Comparison of ENCODE assay signal across 8 mouse cellular contexts in the genomic region with DNA sequence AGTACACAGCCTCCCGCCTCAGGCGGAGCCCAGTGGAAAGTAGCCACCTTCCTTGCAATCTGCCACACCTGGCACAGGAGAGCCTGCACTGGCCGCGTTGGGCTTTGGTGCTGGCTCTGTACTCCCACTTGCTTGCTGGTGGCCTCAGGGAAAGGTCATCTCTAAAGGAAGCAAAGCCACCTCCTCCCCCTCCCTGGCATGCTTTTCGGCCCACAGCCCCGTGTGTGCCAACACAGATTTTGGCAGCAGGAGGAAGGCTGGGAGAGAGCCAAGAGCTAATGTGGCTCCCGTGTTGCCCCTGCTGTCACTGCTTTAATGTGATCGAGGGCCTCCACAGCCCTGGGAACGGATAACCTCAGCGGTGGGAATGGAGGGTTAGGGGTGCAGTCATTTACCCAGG.
DNase-seq lines count a peak whose midpoint lies in the region; ATAC-seq and TF ChIP-seq lines count a peak whose summit lies in the region.

No protein-coding gene starts in this region.

- no peak for ATAC-seq in midbrain, embryonic 11.5 days (ENCODE audit: low FRiP score)
- ATAC-seq in midbrain, postnatal 0 days (ENCODE audit: low FRiP score) = no peak; the same call in 1 of the 2 replicates
- no peak for ATAC-seq in granulocyte monocyte progenitor cell, adult 5-6 weeks (replicated peaks; ENCODE audit: poor library complexity, severe bottlenecking)

- H3K36me3 ChIP-seq in midbrain, embryonic 10.5 days = no peaks in the 10 kb centered on the region
- no peaks in the 10 kb centered on the region for H3K36me3 ChIP-seq in midbrain, embryonic 11.5 days (ENCODE audit: control insufficient read depth, insufficient read depth, low read length)
- H3K36me3 ChIP-seq in midbrain, postnatal 0 days (ENCODE audit: insufficient read depth, low read length) = no peaks in the 10 kb centered on the region

- H3K9me3 ChIP-seq in midbrain, embryonic 10.5 days (replicated peaks) = no peaks in the 10 kb centered on the region
- no peaks in the 10 kb centered on the region for H3K9me3 ChIP-seq in midbrain, embryonic 11.5 days (ENCODE audit: control insufficient read depth, low read length)
- H3K9me3 ChIP-seq in midbrain, postnatal 0 days (ENCODE audit: low read length) = no peaks in the 10 kb centered on the region

- peak overlapping the region; percentile 73 for H3K27ac ChIP-seq in midbrain, embryonic 10.5 days (replicated peaks)
- H3K27ac ChIP-seq in midbrain, embryonic 11.5 days (ENCODE audit: low read depth, low read length) = no peak overlapping the region
- no peak overlapping the region for H3K27ac ChIP-seq in midbrain, postnatal 0 days (ENCODE audit: low read depth, low read length)

- DNase-seq in midbrain, embryonic 10.5 days (ENCODE audit: low spot score) = no peak
- no peak for DNase-seq in midbrain, embryonic 11.5 days (ENCODE audit: low spot score, missing footprints)
- peak; percentile 94 to 95 for DNase-seq in cerebellum, postnatal 14 days
- DNase-seq in heart, adult 8-10 months (ENCODE audit: low spot score) = peak; percentile 61
- DNase-seq in kidney, postnatal 25 days = peak; percentile 70 to 84
- peak; percentile 84 for DNase-seq in midbrain, postnatal 0 days (ENCODE audit: low spot score)
- DNase-seq in spleen, postnatal 36 days (ENCODE audit: low spot score in 2 of 2) = no peak

- no peak overlapping the region for H3K4me3 ChIP-seq in midbrain, embryonic 10.5 days
- no peak overlapping the region for H3K4me3 ChIP-seq in midbrain, embryonic 11.5 days (ENCODE audit: low read depth, low read length)
- H3K4me3 ChIP-seq in midbrain, postnatal 0 days (ENCODE audit: low read depth, low read length) = no peak overlapping the region

- WGBS in midbrain, embryonic 10.5 days = 61% methylated on average over 10 of the region's 10 CpGs
- 69% methylated on average over 10 of the region's 10 CpGs for WGBS in midbrain, embryonic 11.5 days
- 38% methylated on average over 10 of the region's 10 CpGs for WGBS in midbrain, postnatal 0 days

- H3K9ac ChIP-seq in midbrain, embryonic 11.5 days (ENCODE audit: low read length) = no peak overlapping the region
- H3K9ac ChIP-seq in midbrain, postnatal 0 days (replicated peaks; ENCODE audit: low read length, poor library complexity, severe bottlenecking) = no peak overlapping the region

- H3K27me3 ChIP-seq in midbrain, embryonic 10.5 days (ENCODE audit: low read depth, poor library complexity, severe bottlenecking) = peaks cover 18% of the 10 kb centered on the region
- no peaks in the 10 kb centered on the region for H3K27me3 ChIP-seq in midbrain, embryonic 11.5 days (ENCODE audit: control insufficient read depth, insufficient read depth, low read length)
- H3K27me3 ChIP-seq in midbrain, postnatal 0 days (ENCODE audit: insufficient read depth, low read length) = no peaks in the 10 kb centered on the region

- TF ChIP-seq CTCF in midbrain, postnatal 0 days (IDR thresholded peaks at IDR 0.05) = no peak

- peaks cover 29% of the 10 kb centered on the region for H3K4me1 ChIP-seq in midbrain, embryonic 10.5 days
- peaks cover 19% of the 10 kb centered on the region for H3K4me1 ChIP-seq in midbrain, embryonic 11.5 days (ENCODE audit: control insufficient read depth, insufficient read depth, low read length)
- H3K4me1 ChIP-seq in midbrain, postnatal 0 days (ENCODE audit: insufficient read depth, low read length) = peaks cover 15% of the 10 kb centered on the region; the same call in 1 of the 2 replicates

- H3K4me2 ChIP-seq in midbrain, embryonic 11.5 days = no peak overlapping the region
- H3K4me2 ChIP-seq in midbrain, postnatal 0 days (ENCODE audit: low read depth, low read length, poor library complexity, severe bottlenecking) = no peak overlapping the region

Comparison
In these comparisons a context has a peak if more than half of its experiments do, and no peak if none do; other contexts are left out.
1. DNase-seq: peak in cerebellum, postnatal 14 days (2 of 2), heart, adult 8-10 months (single experiment), kidney, postnatal 25 days (2 of 2) and midbrain, postnatal 0 days (single experiment); none in midbrain, embryonic 10.5 days (single experiment), midbrain, embryonic 11.5 days (single experiment) and spleen, postnatal 36 days (0 of 2).